Mouse (Mus musculus) kidney, embryonic 14.5 days (tissue): Measurements from ENCODE around the gene Tssc4. TPM values are rescaled to one million over a fixed set of nuclear protein-coding genes. Genes with fewer than 3 reads are reported as not detected.

Source experiments
- ATAC-seq: fragments of 200-750 bp; cut with Nextera tagmentation; 2 replicates; pipeline ENCODE4 v1.8.0; 2017; ENCODE audit warnings: moderate number of reproducible peaks, mild to moderate bottlenecking, moderate TSS enrichment, moderate library complexity; ENCODE audit not compliant: low FRiP score, low TSS enrichment
- H3K27ac ChIP-seq: fragments of 300-500 bp; sonication (generic); 2 replicates; pipeline ENCODE4 v1.5.1; 2014; ENCODE audit warnings: low read depth, mild to moderate bottlenecking, low read length, moderate library complexity, mixed read lengths
- H3K27me3 ChIP-seq: fragments of 300-500 bp; sonication (generic); 2 replicates; pipeline ENCODE4 v1.6.1; 2014; ENCODE audit warnings: mild to moderate bottlenecking, low read length; ENCODE audit not compliant: control insufficient read depth, insufficient read depth
- H3K36me3 ChIP-seq: fragments of 300-500 bp; sonication (generic); 2 replicates; pipeline ENCODE4 v1.6.1; 2014; ENCODE audit warnings: low read length, mixed read lengths; ENCODE audit not compliant: control insufficient read depth, insufficient read depth
- H3K4me1 ChIP-seq: fragments of 300-500 bp; sonication (generic); 2 replicates; pipeline ENCODE4 v1.6.1; 2014; ENCODE audit warnings: low read length, mixed read lengths; ENCODE audit not compliant: control insufficient read depth, insufficient read depth
- H3K4me2 ChIP-seq: fragments of 300-500 bp; sonication (generic); replicated peaks from 2 replicates; pipeline ENCODE4 v1.6.1; 2014; ENCODE audit warnings: low read depth, mild to moderate bottlenecking, low read length
- H3K4me3 ChIP-seq: fragments of 300-500 bp; sonication (generic); 2 replicates; pipeline ENCODE4 v1.5.1; 2014; ENCODE audit warnings: mild to moderate bottlenecking, low read length
- H3K9ac ChIP-seq: fragments of 300-500 bp; sonication (generic); 2 replicates; pipeline ENCODE4 v1.6.1; 2014; ENCODE audit warnings: low read depth, mild to moderate bottlenecking, low read length, moderate library complexity
- H3K9me3 ChIP-seq: fragments of 300-500 bp; sonication (generic); 2 replicates; pipeline ENCODE4 v1.6.1; 2016; ENCODE audit warnings: low read length; ENCODE audit not compliant: control insufficient read depth
- WGBS: fragments of 180-500 bp; shearing (Covaris S2); extraction: QIAGEN DNeasy Blood & Tissue Kit; methylation state at CpG from one replicate; pipeline ENCODE4 v1.1.7; 2014; 5-methylcytosine and 5-hydroxymethylcytosine counted together
- polyA plus RNA-seq: library from polyadenylated mRNA; unstranded; fragments of >200 nt; fragmentation: Nextera tagmentation; extraction: Ambion mirVana; gene quantifications from 2 replicates; pipeline ENCODE4 v1.2.1, GENCODE M21; 2014

Gene Tssc4
- polyA plus RNA-seq, 1 experiment from 2014 or later: 74.4 TPM

- peak within 1 kb of the TSS; percentile 94 for H3K27ac ChIP-seq
- H3K9ac ChIP-seq: peak within 1 kb of the TSS; percentile 95
- peaks cover 29% of the 10 kb centered on the region for H3K4me1 ChIP-seq
- no peaks in the 10 kb centered on the region for H3K27me3 ChIP-seq
- no peaks in the 10 kb centered on the region for H3K9me3 ChIP-seq
- peak within 1 kb of the TSS; percentile 97 for H3K4me3 ChIP-seq
- WGBS: 0% methylated on average over 37 of the region's 37 CpGs
- ATAC-seq: peak; percentile 88
- peaks cover 5% of the 10 kb centered on the region; the same call in 1 of the 2 replicates for H3K36me3 ChIP-seq
- peak within 1 kb of the TSS; percentile 90 for H3K4me2 ChIP-seq
These were observed 16.4 kb upstream of the Tssc4 start, which contains the start of gene Cd81 for GRCm38 (mm10) chr7:143052626-143053007. TSS of gene Cd81 (plus strand) at chr7:143052739.

GRCm38 (mm10) chr7:143053008-143053899 lies 15.8 kb upstream of the Tssc4 start:
- 0% methylated on average over 46 of the region's 46 CpGs for WGBS
- peak overlapping the region; percentile 90 for H3K4me2 ChIP-seq
- no peaks in the 10 kb centered on the region for H3K9me3 ChIP-seq
- H3K27ac ChIP-seq: peak overlapping the region; percentile 94
- peak overlapping the region; percentile 95 for H3K9ac ChIP-seq
- peak overlapping the region; percentile 97 for H3K4me3 ChIP-seq
- no peaks in the 10 kb centered on the region for H3K27me3 ChIP-seq
- peak; percentile 77 for ATAC-seq
- H3K36me3 ChIP-seq: peaks cover 5% of the 10 kb centered on the region; the same call in 1 of the 2 replicates
- peaks cover 30% of the 10 kb centered on the region for H3K4me1 ChIP-seq

GRCm38 (mm10) chr7:143053961-143054611 lies 15.0 kb upstream of the Tssc4 start:
- no peak for ATAC-seq

DNA sequence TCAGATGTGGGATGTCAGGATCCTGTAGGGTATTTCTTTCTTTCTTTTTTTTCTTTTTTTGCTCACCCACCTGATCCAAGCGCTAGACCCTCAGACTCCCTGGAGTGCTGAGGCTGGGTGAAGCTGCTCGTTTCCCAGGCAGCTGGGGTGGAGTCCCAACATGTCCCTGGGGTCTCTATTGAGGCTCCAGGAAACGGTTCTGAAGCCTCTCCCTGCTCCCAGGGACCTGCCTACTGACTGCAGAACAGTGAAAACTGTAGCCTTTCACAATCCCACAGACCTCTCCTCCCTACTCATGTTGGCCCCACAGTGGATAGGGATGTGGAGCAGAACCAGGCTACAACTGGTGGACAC lies 14.5 kb upstream of the Tssc4 start:
- no peaks in the 10 kb centered on the region for H3K9me3 ChIP-seq
- H3K27me3 ChIP-seq: no peaks in the 10 kb centered on the region
- 0 out of 2 replicates have a peak overlapping the region, but pooled peaks have one; percentile 37 for H3K27ac ChIP-seq
- peak overlapping the region; percentile 90 for H3K4me2 ChIP-seq
- no peak for ATAC-seq
- H3K4me1 ChIP-seq: peaks cover 30% of the 10 kb centered on the region
- H3K9ac ChIP-seq: peak overlapping the region; percentile 95; the same call in 1 of the 2 replicates
- 44% methylated on average over 3 of the region's 3 CpGs for WGBS
- H3K4me3 ChIP-seq: peak overlapping the region; percentile 97
- peaks cover 5% of the 10 kb centered on the region; the same call in 1 of the 2 replicates for H3K36me3 ChIP-seq

More at GRCm38 (mm10) chr7:143053961-143054611, 15.0 kb upstream of the Tssc4 start:
- Histone ChIP-seq H3K9ac (peak overlapping the region; percentile 95), H3K4me3 (peak overlapping the region; percentile 97), H3K27me3 (no peaks in the 10 kb centered on the region), H3K4me2 (peak overlapping the region; percentile 90), H3K36me3 (peaks cover 5% of the 10 kb centered on the region; the same call in 1 of the 2 replicates), H3K9me3 (no peaks in the 10 kb centered on the region), H3K4me1 (peaks cover 30% of the 10 kb centered on the region), H3K27ac (no peak overlapping the region)
- WGBS: 44% methylated on average over 11 of the region's 11 CpGs

DNA sequence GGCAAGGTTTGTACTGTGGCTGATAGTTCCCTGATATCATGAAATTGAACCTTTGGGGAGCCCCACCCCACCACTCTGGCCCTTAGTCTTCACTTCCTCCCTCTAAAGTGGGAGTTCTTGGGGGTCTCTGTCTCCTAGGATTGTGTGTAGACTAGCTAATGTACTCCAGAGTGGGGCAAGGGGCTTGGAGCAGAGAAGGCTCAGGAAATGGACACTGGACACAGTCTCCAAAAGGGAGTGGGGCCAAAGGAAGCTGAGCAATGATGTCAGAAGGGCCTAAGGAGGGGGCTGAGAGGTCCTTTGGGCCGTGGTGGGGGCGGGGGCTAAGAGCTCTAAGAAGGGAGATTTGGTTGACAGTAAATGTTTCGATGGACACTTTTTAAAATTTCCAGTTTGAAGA lies 14.0 kb upstream of the Tssc4 start:
- H3K27ac ChIP-seq: 0 out of 2 replicates have a peak overlapping the region, but pooled peaks have one; percentile 37
- H3K36me3 ChIP-seq: peaks cover 5% of the 10 kb centered on the region; the same call in 1 of the 2 replicates
- H3K27me3 ChIP-seq: no peaks in the 10 kb centered on the region

GRCm38 (mm10) chr7:143055499-143056186 lies 13.4 kb upstream of the Tssc4 start:
- Histone ChIP-seq H3K4me2 (peak overlapping the region; percentile 90), H3K9ac (peak overlapping the region; percentile 95; the same call in 1 of the 2 replicates), H3K4me3 (peak overlapping the region; percentile 97), H3K4me1 (peaks cover 30% of the 10 kb centered on the region), H3K27ac (0 out of 2 replicates have a peak overlapping the region, but pooled peaks have one; percentile 3), H3K36me3 (peaks cover 5% of the 10 kb centered on the region; the same call in 1 of the 2 replicates), H3K9me3 (no peaks in the 10 kb centered on the region), H3K27me3 (no peaks in the 10 kb centered on the region)
- no peak for ATAC-seq
- WGBS: 75% methylated on average over 11 of the region's 11 CpGs

More for the DNA sequence above, 14.0 kb upstream of the Tssc4 start:
- H3K4me1 ChIP-seq: peaks cover 30% of the 10 kb centered on the region
- H3K4me3 ChIP-seq: peak overlapping the region; percentile 97
- WGBS: 69% methylated on average over 3 of the region's 3 CpGs
- peak overlapping the region; percentile 95; the same call in 1 of the 2 replicates for H3K9ac ChIP-seq
- H3K4me2 ChIP-seq: peak overlapping the region; percentile 90
- no peaks in the 10 kb centered on the region for H3K9me3 ChIP-seq
- ATAC-seq: no peak

GRCm38 (mm10) chr7:143057023-143057422 lies 12.0 kb upstream of the Tssc4 start:
- no peak for ATAC-seq
- H3K9ac ChIP-seq: no peak overlapping the region; the same call in 1 of the 2 replicates
- peaks cover 16% of the 10 kb centered on the region for H3K36me3 ChIP-seq
- no peak overlapping the region for H3K4me3 ChIP-seq
- H3K9me3 ChIP-seq: no peaks in the 10 kb centered on the region
- WGBS: 84% methylated on average over 5 of the region's 5 CpGs
- 0 out of 2 replicates have a peak overlapping the region, but pooled peaks have one; percentile 61 for H3K27ac ChIP-seq
- H3K27me3 ChIP-seq: no peaks in the 10 kb centered on the region
- peaks cover 30% of the 10 kb centered on the region for H3K4me1 ChIP-seq
- H3K4me2 ChIP-seq: no peak overlapping the region

GRCm38 (mm10) chr7:143057667-143058220 lies 11.3 kb upstream of the Tssc4 start:
- 77% methylated on average over 9 of the region's 9 CpGs for WGBS

More at GRCm38 (mm10) chr7:143057667-143058220, 11.3 kb upstream of the Tssc4 start:
- H3K4me3 ChIP-seq: no peak overlapping the region
- peaks cover 30% of the 10 kb centered on the region for H3K4me1 ChIP-seq
- no peak overlapping the region for H3K9ac ChIP-seq
- H3K27me3 ChIP-seq: no peaks in the 10 kb centered on the region
- peaks cover 23% of the 10 kb centered on the region for H3K36me3 ChIP-seq
- no peaks in the 10 kb centered on the region for H3K9me3 ChIP-seq
- H3K27ac ChIP-seq: peak overlapping the region; percentile 61; the same call in 1 of the 2 replicates
- ATAC-seq: no peak
- H3K4me2 ChIP-seq: no peak overlapping the region; the same call in 1 of the 2 replicates
